16 mouse cellular contexts compared by ENCODE assay signal in the genomic region with DNA sequence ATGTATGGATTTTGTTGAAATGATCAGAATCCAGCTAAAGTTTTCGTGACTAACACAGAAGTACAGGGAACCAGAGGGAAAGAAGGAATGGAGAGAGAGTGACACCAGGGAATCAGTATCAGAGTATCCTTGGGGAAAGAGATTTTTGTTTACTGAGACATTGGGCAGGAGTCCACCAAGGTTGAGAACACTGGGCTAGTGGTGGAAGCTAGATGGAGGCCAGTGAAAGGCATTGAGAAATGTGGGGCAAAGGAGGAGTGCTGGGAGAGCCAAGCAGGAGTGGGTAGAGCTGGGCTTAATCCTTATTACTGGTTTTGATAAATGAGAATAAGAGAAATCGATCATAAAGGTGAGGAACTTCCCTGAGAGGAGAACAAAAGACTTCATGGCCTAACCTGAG. TPM values are rescaled to one million over a fixed set of nuclear protein-coding genes. Genes with fewer than 3 reads are reported as not detected.
A peak's percentile ranks its signal among the peaks of the same experiment; 100 is the strongest.
DNase-seq lines count a peak whose midpoint lies in the region; ATAC-seq and TF ChIP-seq lines count a peak whose summit lies in the region.
"Had no signal": no experiment of that assay in that cellular context is flagged by ENCODE, and none has a peak within 500 bp of the region (broad histone marks: within the 10 kb centered on the region; RNA-seq: fewer than 3 reads in every experiment).

No protein-coding gene starts in this region.

- H3K4me1 ChIP-seq in heart, adult 2 months (ENCODE audit: control insufficient read depth, insufficient read depth, low read length): peaks cover 18% of the 10 kb centered on the region
- H3K4me1 ChIP-seq in lung, embryonic 15.5 days: peaks cover 20% of the 10 kb centered on the region
- H3K4me1 ChIP-seq in lung, adult 2 months (ENCODE audit: control insufficient read depth, insufficient read depth, low read length): peaks cover 8% of the 10 kb centered on the region
- H3K4me1 ChIP-seq in intestine, embryonic 14.5 days (replicated peaks; ENCODE audit: control insufficient read depth, insufficient read depth, low read length): peaks cover 18% of the 10 kb centered on the region
- H3K4me1 ChIP-seq in stomach, embryonic 16.5 days (ENCODE audit: control insufficient read depth, insufficient read depth, low read length): peaks cover 12% of the 10 kb centered on the region

- 52% methylated on average over 2 of the region's 2 CpGs for WGBS in heart, adult 2 months
- 78% methylated on average over 2 of the region's 2 CpGs for WGBS in lung, embryonic 15.5 days
- WGBS in lung, adult 2 months: 72% methylated on average over 2 of the region's 2 CpGs
- 87% methylated on average over 2 of the region's 2 CpGs for WGBS in intestine, embryonic 14.5 days
- 81% methylated on average over 2 of the region's 2 CpGs for WGBS in stomach, embryonic 16.5 days

- peak overlapping the region; percentile 69 for H3K4me2 ChIP-seq in lung, embryonic 15.5 days
- H3K4me2 ChIP-seq in intestine, embryonic 14.5 days (ENCODE audit: low read length): peak overlapping the region; percentile 66; the same call in 1 of the 2 replicates
- peak overlapping the region; percentile 62 for H3K4me2 ChIP-seq in stomach, embryonic 16.5 days (ENCODE audit: low read depth, low read length)
- H3K4me2 ChIP-seq: forebrain, embryonic 12.5 days; midbrain, embryonic 13.5 days had no signal

- H3K79me2 ChIP-seq in heart, adult 2 months (replicated peaks; ENCODE audit: control insufficient read depth, insufficient read depth, low read length): peaks cover 10% of the 10 kb centered on the region

- no peaks in the 10 kb centered on the region for H3K27me3 ChIP-seq in heart, adult 2 months (ENCODE audit: control insufficient read depth, insufficient read depth, low read length)
- H3K27me3 ChIP-seq in lung, embryonic 15.5 days: no peaks in the 10 kb centered on the region
- no peaks in the 10 kb centered on the region for H3K27me3 ChIP-seq in intestine, embryonic 14.5 days (replicated peaks; ENCODE audit: control insufficient read depth, insufficient read depth, low read length)
- H3K27me3 ChIP-seq in stomach, embryonic 16.5 days (ENCODE audit: control insufficient read depth, insufficient read depth, low read length): no peaks in the 10 kb centered on the region
- H3K27me3 ChIP-seq: midbrain, embryonic 13.5 days; Patski had no signal

- DNase-seq in heart, adult 2 months: no peak
- no peak for DNase-seq in heart, adult 9 months (ENCODE audit: low spot score in 2 of 2)
- no peak for DNase-seq in lung, adult 2 months
- no peak for DNase-seq in intestine, embryonic 14.5 days (ENCODE audit: low spot score)
- DNase-seq in thymus, postnatal 10 days (ENCODE audit: low spot score in 2 of 2): no peak
- DNase-seq in right cerebral cortex, postnatal 36 days (ENCODE audit: low spot score in 2 of 2): no peak
- DNase-seq: gastrocnemius, postnatal 36 days; kidney, adult 9 months; liver, postnatal 0 days; thymus, postnatal 4 days had no signal

- intact Hi-C loops in heart, adult 2 months (cut with DNase I): loop anchor here (5.0 kb wide), 2 partner anchors 38 to 53 kb away; no protein-coding TSS in a partner anchor

- peak overlapping the region; percentile 25; the same call in 1 of the 2 replicates for H3K4me3 ChIP-seq in heart, adult 2 months
- H3K4me3 ChIP-seq in lung, embryonic 15.5 days: peak overlapping the region; percentile 60
- no peak overlapping the region for H3K4me3 ChIP-seq in lung, adult 2 months (replicated peaks; ENCODE audit: extremely low read depth, low read depth, low read length)
- H3K4me3 ChIP-seq in intestine, embryonic 14.5 days (ENCODE audit: low read depth, low read length): no peak overlapping the region
- 0 out of 2 replicates have a peak overlapping the region, but pooled peaks have one; percentile 10 for H3K4me3 ChIP-seq in stomach, embryonic 16.5 days (replicated peaks; ENCODE audit: low read length)
- H3K4me3 ChIP-seq: forebrain, embryonic 12.5 days; midbrain, embryonic 13.5 days had no signal

- H3K36me3 ChIP-seq in heart, adult 2 months (ENCODE audit: control insufficient read depth, insufficient read depth, low read length): peaks cover 41% of the 10 kb centered on the region
- H3K36me3 ChIP-seq in lung, embryonic 15.5 days: 0 out of 2 replicates have a peak, but pooled peaks cover 4% of the 10 kb centered on the region
- no peaks in the 10 kb centered on the region; the same call in 1 of the 2 replicates for H3K36me3 ChIP-seq in intestine, embryonic 14.5 days (ENCODE audit: control insufficient read depth, insufficient read depth, low read length)
- no peaks in the 10 kb centered on the region for H3K36me3 ChIP-seq in stomach, embryonic 16.5 days (ENCODE audit: control insufficient read depth, insufficient read depth, low read length)
- H3K36me3 ChIP-seq: forebrain, embryonic 12.5 days; midbrain, embryonic 13.5 days had no signal

- no peaks in the 10 kb centered on the region for H3K9me3 ChIP-seq in lung, embryonic 15.5 days
- H3K9me3 ChIP-seq in intestine, embryonic 14.5 days (ENCODE audit: control insufficient read depth, low read length): no peaks in the 10 kb centered on the region
- H3K9me3 ChIP-seq in stomach, embryonic 16.5 days (replicated peaks; ENCODE audit: control insufficient read depth, low read length): no peaks in the 10 kb centered on the region
- H3K9me3 ChIP-seq: forebrain, embryonic 12.5 days; midbrain, embryonic 13.5 days had no signal

- TF ChIP-seq CTCF in heart, adult 2 months (IDR thresholded peaks at IDR 0.05): no peak
- TF ChIP-seq CTCF in lung, adult 2 months (IDR thresholded peaks at IDR 0.05; ENCODE audit: insufficient read depth, low read length): no peak

- no peak for TF ChIP-seq EP300 in heart, adult 2 months (IDR thresholded peaks at IDR 0.05; ENCODE audit: insufficient read depth, low read depth, low read length)

- H3K27ac ChIP-seq in heart, adult 2 months: peak overlapping the region; percentile 66
- H3K27ac ChIP-seq in lung, embryonic 15.5 days: 0 out of 2 replicates have a peak overlapping the region, but pooled peaks have one; percentile 48
- no peak overlapping the region for H3K27ac ChIP-seq in intestine, embryonic 14.5 days (ENCODE audit: low read depth)
- no peak overlapping the region for H3K27ac ChIP-seq in stomach, embryonic 16.5 days (ENCODE audit: low read length)
- H3K27ac ChIP-seq: forebrain, embryonic 12.5 days; midbrain, embryonic 13.5 days had no signal

- ATAC-seq in lung, embryonic 15.5 days (ENCODE audit: borderline replicate concordance, extremely low read depth, low FRiP score, low TSS enrichment): no peak
- ATAC-seq in intestine, embryonic 14.5 days (replicated peaks; ENCODE audit: low FRiP score, low TSS enrichment, low read depth): no peak
- ATAC-seq in stomach, embryonic 16.5 days (ENCODE audit: insufficient read depth, low FRiP score): no peak
- ATAC-seq: liver, postnatal 0 days; midbrain, embryonic 13.5 days; Patski had no signal

- H3K9ac ChIP-seq in heart, adult 2 months (ENCODE audit: low read depth, low read length): no peak overlapping the region; the same call in 1 of the 2 replicates
- H3K9ac ChIP-seq in lung, embryonic 15.5 days: no peak overlapping the region; the same call in 1 of the 2 replicates
- H3K9ac ChIP-seq in intestine, embryonic 14.5 days (ENCODE audit: low read length): no peak overlapping the region
- H3K9ac ChIP-seq in stomach, embryonic 16.5 days (ENCODE audit: low read length): no peak overlapping the region
- H3K9ac ChIP-seq: forebrain, embryonic 12.5 days; liver, postnatal 0 days; midbrain, embryonic 13.5 days had no signal

- TF ChIP-seq POLR2A in heart, adult 2 months (IDR thresholded peaks at IDR 0.05; ENCODE audit: insufficient read depth, low read depth, low read length): no peak
- TF ChIP-seq POLR2A in lung, adult 2 months (IDR thresholded peaks at IDR 0.05; ENCODE audit: borderline replicate concordance, extremely low read depth, low read depth, low read length): no peak

RNA-seq across cellular contexts. Expression of gene Lama4, which starts 4.2 kb away (rescaled TPM):
- 10 to 100 TPM; 51.8 to 55.4 TPM for total RNA-seq in heart, adult 2 months (2021)
- 40.7 and 52.7 TPM in 2 replicates for polyA plus RNA-seq in heart, adult 2 months (2012; rRNA removed)
- polyA plus RNA-seq in lung, embryonic 15.5 days (2015; fragmentation: Nextera tagmentation; extraction: Ambion mirVana): 111 and 115 TPM in 2 replicates
- polyA plus RNA-seq in lung, adult 2 months (2012; rRNA removed): 37.7 and 48.2 TPM in 2 replicates
- polyA plus RNA-seq in intestine, embryonic 14.5 days (2014; fragmentation: Nextera tagmentation; extraction: Ambion mirVana): 69.6 and 70.2 TPM in 2 replicates
- polyA plus RNA-seq in stomach, embryonic 16.5 days (2015; fragmentation: Nextera tagmentation; extraction: Ambion mirVana): 72.4 and 75.1 TPM in 2 replicates
- total RNA-seq: common myeloid progenitor, adult 5-6 weeks had no signal

Comparison
In these comparisons a context has a peak if more than half of its experiments do, and no peak if none do; other contexts are left out.
1. H3K4me3 ChIP-seq: peak in heart, adult 2 months (single experiment), lung, embryonic 15.5 days (single experiment) and stomach, embryonic 16.5 days (single experiment); none in lung, adult 2 months (single experiment) and intestine, embryonic 14.5 days (single experiment).
2. H3K27ac ChIP-seq: peak in heart, adult 2 months (single experiment) and lung, embryonic 15.5 days (single experiment); none in intestine, embryonic 14.5 days (single experiment) and stomach, embryonic 16.5 days (single experiment).
3. Peak in every context shown above with its lines, with median percentiles within 50 percentile points of each other: H3K4me2 ChIP-seq.